Mouse (Mus musculus): ENCODE results near the gene Tmem150c.
A peak's percentile ranks its signal among the peaks of the same experiment; 100 is the strongest.

Tmem150c gene

DNA sequence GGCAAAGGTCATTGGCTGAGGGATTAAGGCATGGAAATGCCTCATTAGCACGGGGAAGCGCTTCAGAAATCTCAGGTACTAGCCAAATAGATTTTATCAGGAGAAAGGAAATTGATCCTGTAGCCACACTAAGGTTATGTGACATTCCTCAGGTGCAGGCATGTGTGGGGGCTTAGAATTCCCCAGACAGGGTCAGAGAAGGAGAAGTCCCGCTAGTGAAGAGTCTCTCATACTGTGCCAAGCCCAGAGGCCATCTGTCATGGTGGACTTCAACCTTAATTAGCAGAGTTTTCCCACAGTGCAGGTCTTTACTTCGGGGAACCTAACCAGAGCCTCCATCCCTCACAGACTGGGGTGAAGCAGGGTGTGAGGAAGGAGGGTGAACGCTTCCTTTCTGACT is 62.7 kb downstream of the Tmem150c start:
- no peak for DNase-seq (ENCODE audit: low spot score)

DNA sequence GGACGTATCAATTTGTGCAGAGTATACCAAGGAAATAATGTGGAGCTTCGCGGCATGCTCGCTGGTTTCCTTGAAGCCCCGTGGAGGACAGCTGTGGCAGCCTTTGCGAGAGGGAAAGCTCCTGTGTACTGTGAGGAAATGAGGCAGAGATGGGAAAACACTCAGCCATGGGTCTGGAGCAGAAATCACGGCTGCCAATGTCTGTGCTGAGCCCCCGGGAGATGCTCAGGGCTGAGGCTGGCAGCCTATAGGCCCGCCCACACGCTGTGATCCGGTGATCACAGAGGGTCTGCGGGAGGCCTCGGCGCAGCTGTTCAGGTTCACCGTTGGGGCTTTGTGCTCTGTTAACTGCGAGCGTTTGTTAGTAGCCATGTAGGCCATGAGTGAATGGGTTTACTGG is 68.0 kb downstream of the Tmem150c start:
- no peak for DNase-seq (ENCODE audit: low spot score)

- DNase-seq (ENCODE audit: low spot score) = no peak
Observed at GRCm38 (mm10) chr5:100091263-100091594, 68.4 kb downstream of the Tmem150c start.

DNA sequence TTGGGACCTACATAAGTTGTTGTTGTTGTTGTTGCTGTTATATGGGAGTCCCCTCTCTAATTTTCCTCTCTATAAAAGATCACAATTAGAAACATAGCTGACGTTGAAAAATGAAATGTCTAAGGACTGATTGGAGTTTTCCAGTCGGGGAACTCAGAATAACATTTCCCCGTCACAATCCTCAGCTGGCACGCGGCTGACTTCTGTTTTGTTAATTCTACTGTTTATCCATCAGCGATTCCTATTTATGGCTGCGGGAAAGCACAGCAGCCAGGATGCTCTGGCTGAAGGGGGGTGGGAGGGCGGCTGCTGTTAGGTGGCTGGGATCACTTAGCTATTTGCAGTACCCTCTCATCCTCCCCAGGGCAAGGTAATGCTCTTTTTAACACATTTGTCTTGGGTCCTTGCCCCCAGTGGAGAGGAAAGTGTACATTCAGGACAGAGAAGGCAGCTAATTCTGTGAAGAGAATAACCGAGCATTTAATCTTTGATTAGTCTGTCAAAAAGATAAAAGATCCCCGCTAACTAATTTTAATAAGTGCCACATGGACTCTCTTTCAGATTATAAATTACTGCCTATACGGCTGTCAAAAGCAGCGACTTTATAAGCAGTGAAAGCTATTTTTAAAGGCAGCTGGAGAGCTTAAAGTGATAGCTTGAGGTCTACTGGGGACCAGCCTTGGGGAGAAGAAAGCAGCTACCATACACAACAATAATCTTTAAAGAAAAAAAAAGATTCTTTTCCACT is 68.9 kb downstream of the Tmem150c start:
- no peak for DNase-seq (ENCODE audit: low spot score)

DNA sequence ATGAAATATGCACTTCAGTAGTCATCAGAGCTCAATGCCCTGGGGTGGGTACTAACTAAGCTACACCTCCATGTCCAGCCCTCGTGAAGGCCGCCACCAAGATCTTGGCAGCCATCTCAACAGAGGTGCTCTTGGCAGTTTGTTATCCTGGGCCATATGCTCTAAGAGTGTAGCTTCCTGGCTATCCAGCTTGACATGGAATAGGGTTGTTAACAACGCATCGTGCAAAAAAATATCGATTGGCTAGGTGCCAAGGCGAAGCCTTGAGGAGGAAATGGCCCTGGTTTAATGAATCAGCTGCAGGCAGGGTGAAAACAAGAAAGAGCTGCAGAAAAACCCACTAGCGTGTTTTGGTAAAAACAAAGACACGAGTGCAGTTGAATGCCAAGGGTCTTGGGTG is 74.5 kb downstream of the Tmem150c start:
- DNase-seq (ENCODE audit: low spot score) = no peak

DNA sequence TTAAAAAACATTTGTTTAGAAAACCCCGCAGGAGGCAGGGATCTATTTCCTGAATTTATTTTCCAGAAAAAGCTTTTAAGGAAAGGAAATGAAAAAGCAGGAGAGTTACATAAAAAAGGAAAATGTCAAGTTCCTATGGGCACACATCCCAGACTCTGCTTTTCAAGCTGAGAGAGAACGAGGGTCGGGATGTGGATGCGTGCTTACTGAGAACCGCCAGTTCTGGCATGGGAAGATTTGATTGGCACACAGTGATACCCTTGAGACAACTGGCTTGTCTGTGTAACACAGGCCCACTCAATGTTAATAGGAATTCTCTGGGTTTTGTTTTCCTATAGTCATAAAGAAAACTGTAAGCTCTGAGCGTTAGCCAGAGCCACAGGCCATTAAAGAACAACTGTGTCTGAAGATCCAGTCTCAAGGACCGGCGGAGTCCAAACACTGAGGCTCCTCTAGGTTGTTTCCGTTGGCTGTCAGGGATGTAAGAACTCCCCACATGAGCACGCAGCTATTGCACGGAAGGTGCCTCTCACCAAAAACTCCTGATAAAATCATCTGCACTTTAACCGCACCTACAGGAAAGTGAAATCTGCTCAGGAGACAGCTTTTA is 75.5 kb downstream of the Tmem150c start:
- no peak for DNase-seq (ENCODE audit: low spot score)

- DNase-seq (ENCODE audit: low spot score) = no peak
Observed at GRCm38 (mm10) chr5:100082006-100082405, 77.6 kb downstream of the Tmem150c start.

DNA sequence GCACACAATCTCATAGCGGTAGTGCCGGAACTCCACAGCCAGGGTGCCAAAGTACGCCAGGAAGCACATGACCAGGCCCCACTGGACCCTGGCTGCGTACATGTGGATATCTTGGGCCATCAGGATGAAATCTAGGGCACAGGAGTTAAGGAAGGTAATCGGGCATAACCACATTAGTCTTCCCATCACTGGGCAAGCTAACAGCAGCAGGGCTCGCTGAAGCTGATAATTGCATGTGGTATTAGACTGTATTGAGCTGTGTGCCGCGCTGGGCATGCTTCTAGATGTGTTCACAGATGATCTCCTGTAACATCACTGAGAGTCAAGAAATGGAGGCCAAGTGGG is 79.7 kb downstream of the Tmem150c start:
- no peak for DNase-seq (ENCODE audit: low spot score)

DNA sequence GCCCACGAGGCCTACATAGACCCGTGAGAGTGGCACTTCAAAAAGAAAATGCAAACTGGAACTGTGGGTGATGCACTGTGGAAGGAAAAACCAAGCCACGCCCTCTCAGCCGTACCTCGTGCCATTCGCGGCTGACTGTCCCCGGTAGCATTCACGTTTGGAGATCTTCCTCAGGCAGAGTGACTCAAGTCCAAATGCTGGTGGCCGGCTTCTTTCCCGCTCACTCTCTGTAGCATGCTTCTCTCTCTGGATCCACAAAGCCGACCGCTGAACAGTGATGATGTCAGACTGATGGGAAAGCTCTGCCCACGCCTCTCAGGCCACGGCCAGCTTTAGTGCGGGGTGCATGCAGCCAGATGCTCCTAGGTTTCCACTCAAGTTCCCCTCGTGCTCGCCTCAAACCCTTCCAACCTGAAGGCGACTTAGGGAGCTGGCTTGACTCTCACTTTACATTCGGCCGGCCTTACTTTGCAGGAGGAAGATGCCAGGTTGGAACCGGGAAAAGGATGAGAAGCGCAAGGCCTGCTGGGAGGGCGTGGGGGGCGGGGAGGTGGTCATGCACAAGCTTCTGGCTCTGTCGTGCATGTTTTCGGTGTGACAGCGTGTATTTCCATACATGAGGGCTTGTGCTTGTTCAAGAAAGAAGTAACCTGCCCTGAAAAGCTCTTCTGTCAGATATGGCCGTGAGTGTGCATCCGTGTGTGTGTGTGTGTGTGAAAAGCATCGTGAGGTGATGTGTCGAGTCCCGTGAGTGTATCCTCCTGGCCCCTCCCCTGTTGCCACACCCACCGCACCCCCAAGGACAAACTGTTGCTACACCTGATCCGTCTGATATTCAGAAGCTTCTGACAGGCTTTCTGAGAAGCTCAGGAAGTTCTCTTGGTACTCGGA is 80.3 kb downstream of the Tmem150c start:
- DNase-seq (ENCODE audit: low spot score) = peak; percentile 11

DNA sequence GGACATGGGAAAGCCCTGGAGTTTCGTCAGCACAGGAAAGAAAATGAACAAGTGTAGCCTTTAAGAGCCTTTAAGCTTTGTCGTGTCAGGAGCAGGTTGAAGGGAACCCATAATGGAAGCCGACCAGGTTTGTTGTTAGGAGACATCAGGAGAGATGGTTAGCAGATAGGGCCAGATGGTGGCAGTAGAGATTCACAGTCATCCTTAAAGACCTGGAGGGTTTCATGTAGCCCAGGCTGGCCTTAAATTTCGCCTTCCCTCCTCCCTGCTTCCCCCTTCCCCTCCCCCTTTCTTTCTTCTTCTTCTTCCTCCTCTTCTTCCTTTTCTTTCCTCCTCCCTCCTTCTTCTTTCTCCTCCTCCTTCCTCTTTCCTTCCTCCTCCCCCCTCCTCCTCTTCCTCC is 85.0 kb downstream of the Tmem150c start:
- no peak for DNase-seq (ENCODE audit: low spot score)

DNA sequence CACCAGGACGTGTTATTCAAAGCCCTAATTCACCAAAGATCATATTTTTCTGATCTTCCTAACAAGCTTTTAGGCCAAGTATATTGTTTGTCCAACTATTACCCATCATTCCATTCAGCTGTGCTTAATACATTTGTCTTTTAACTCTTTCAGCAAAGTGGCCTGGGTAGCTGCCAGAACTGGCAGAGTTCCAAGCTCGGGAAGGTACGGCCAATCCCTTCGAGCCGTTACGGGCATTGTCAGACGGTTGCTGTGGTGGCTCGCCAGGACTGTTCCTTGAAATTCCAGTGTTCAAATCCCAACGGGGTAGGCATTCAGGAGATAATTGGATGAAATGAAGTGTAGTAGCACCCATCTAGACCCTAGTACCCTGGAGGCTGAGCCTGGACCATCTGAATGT is 87.1 kb downstream of the Tmem150c start:
- no peak for DNase-seq (ENCODE audit: low spot score)

DNA sequence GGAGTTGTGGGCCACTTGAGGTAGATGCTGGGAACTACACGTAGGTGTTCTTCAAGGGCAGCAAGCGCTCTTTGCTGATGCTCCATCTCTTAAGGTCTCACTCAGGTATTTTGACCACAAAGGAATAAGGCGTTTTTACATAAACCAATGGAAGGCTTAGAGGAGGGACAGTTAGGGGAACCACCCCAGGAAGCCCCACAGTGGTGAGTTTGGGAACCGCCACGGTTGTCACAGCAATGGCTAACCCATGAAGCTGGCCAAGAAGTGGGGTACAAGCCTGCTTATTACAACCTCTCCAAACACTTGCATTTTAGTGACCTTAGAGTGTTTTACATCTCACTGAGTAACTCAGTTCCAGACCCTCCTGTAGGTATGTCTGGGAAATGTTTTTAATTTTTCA is 88.1 kb downstream of the Tmem150c start:
- no peak for DNase-seq (ENCODE audit: low spot score)

DNA sequence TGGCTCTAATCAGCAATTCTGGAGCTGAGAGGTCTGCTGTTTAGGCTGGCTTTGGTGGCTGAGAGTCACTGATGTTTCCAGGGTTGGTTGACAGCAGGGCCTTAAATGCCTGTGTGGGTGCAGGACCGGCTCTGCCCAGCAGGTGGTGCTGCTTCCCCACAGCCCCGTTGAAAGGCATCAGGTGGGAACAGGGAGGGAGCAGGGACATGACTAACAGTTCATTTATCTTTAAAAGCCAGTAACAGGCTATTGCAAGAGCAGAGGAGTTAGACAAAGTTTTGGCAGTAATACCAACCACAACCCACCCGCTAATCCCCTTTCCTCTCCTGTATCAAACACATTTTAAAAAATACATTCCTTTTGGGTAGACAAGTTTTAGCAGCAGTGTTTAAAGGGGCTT is 89.4 kb downstream of the Tmem150c start:
- peak; percentile 87 for DNase-seq (ENCODE audit: low spot score)

DNA sequence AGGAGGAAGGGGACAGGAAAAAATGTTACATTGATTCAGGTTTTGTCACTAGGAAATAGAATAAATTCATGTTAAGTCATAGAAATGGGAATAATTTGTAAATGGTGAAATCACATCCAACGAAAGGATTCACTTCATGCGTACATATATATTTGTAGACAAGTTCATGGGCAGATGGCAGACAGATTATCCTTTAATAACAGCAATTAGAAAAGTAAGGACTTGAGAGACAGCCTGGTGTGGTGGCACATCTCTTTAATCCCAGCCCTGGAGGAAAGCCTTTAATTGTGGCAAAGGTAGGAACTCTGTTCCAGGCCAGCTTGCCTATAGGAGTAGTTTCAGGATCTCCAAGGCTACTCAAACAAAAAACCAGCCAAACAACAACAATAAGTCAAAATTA is 90.1 kb downstream of the Tmem150c start:
- DNase-seq (ENCODE audit: low spot score) = no peak

- no peak for DNase-seq (ENCODE audit: low spot score)
Observed at GRCm38 (mm10) chr5:100067579-100067978, 92.0 kb downstream of the Tmem150c start.

DNA sequence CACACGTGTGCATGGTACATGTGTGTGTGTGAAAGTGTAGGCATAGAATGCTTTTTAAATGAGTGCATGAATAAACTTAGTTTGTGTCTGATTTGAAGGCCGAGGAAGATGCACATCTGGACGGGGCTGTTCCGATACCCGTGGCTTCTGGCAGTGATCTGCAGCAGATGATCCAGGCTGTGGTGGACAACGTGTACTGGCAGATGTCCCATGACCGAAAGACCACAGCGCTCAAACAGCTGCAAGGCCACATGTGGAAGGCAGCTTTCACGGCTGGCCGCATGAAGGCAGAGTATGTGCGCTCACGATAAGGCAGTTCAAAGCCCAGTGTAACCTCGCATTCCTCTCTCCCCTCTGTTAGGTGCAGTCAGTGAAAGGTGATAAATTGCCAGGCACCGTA is 98.7 kb downstream of the Tmem150c start:
- no peak for DNase-seq (ENCODE audit: low spot score)

- DNase-seq (ENCODE audit: low spot score) = no peak
Observed at GRCm38 (mm10) chr5:100059326-100059725, 100.3 kb downstream of the Tmem150c start.

GRCm38 (mm10) chr5:100058729-100059128 is 100.9 kb downstream of the Tmem150c start:
- no peak for DNase-seq (ENCODE audit: low spot score)

- no peak for DNase-seq (ENCODE audit: low spot score)
Observed at GRCm38 (mm10) chr5:100057461-100058209, 102.0 kb downstream of the Tmem150c start.

DNA sequence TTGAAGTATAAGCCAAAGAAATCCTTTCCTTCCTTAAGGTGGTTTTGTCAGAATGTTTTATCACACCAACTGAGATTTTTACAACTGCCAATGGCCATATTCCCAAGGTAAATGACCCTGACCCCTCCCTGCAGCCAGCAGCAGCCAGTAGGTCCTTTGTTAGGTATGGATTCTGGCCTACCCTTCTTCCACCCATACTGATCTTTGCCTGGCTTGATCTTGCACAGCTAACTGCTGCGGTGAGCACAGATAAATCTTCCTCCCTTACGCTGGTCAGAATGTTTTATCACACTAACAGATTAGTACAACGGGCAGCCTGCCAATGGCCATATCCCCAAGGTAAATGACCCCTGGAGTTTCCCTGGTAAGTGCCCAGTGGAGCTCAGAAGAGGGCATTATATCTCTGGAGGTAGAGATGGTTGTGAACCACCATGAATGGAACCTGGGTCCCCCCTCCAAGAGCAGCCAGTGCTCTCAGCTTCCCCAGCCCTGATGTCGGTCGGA is 103.7 kb downstream of the Tmem150c start:
- no peak for DNase-seq (ENCODE audit: low spot score)

GRCm38 (mm10) chr5:100054807-100055547 is 104.6 kb downstream of the Tmem150c start:
- no peak for DNase-seq (ENCODE audit: low spot score)

DNA sequence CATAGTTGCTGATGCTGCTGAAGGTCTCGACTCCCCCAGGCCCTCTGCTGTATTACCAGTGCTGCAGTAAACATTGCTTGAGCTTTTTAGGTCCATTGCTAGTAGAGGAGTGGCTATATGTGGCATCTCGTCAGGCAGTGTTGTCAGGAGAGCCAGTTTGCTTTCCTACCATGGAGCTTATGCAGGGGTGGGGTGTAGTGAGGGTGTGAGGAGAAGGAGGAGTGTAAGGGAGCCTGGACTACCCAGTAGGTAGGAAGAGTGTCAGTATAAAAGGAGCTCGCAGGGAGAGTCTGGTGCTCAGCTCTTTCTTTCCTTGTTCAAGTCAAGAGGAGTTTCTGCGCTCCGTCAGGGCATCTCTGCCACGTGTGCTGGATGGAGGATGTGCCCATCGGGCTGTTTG is 106.9 kb downstream of the Tmem150c start:
- no peak for DNase-seq (ENCODE audit: low spot score)

Data from urinary bladder, postnatal 25 days (tissue).